Mouse (Mus musculus): ENCODE data around the gene Ccdc88c. TPM values are rescaled to one million over a fixed set of nuclear protein-coding genes. Genes with fewer than 3 reads are reported as not detected.

The Ccdc88c gene
- total RNA-seq, 2 experiments from 2014 or later: 35.9 to 40.3 TPM

DNA sequence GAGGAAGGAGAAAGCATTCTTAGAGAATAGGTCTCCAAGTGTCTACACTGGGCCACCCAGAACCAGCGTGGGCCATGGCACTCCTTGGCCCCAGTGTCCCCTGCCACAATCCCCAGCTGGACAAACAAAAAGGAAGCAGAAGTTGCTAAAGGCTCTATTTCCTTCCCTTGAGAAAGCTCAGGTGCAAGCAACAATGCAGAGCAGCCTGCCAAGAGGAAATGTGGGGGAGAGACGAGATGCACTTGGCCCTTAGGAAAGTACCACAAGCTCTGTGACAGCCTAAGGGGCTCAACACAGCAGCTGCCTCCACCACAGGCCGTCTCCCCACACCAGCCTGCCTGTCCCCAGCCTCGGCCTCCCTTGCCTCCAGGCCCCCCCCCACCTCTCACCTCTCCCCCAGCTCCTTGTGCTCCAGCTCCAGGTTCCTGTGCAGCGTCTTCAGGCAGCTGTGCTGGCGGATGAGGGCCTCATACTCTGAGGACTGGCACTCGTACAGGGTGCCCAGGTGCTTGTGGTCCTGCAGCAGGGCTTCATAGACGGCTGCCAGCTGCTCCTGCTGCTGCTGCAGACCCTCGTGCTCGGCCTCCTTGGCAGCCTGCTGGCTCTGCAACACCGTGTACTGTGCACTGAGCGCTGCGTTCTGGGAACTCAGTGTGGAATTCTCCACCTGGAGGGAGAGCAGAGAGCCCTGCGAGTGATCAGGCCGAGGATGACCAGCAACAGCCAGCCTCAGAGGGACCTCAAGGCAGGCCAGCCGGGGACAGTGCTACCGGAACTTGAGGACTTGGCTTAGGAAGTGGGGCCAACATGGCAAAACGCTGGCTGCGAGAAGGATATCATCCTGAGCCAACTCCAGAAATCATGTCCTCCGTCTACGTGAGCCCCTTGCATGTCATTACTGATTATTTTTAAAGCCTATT lies 91.2 kb downstream of the Ccdc88c start:
- peak; percentile 55 for DNase-seq
- intact Hi-C loops (cut with DNase I): loop anchor here (5.0 kb wide), 1 partner anchor 90 kb away; the partner anchor contains the start of gene Ccdc88c

DNA sequence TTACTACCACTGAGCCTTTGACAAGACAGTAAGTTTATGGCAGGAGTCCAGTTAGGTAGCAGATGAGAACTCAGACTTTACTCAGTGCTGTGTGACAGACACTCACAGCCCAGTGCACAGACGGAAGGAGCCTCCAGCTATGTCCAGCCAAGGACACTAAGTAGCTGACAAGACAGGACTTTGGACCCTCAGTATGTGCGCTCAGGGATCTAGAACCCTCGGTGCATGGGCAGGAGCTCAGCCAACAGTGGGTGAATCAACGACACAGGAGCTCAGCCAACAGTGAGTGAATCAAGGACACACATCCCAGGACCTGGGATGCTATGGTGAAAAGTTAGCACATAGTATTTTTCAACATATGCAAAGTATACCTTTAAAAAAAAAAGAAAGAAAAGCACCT lies 92.1 kb downstream of the Ccdc88c start:
- intact Hi-C loops (cut with DNase I): loop anchor here (5.0 kb wide), 1 partner anchor 91 kb away; the partner anchor contains the start of gene Ccdc88c
- no peak for DNase-seq

DNA sequence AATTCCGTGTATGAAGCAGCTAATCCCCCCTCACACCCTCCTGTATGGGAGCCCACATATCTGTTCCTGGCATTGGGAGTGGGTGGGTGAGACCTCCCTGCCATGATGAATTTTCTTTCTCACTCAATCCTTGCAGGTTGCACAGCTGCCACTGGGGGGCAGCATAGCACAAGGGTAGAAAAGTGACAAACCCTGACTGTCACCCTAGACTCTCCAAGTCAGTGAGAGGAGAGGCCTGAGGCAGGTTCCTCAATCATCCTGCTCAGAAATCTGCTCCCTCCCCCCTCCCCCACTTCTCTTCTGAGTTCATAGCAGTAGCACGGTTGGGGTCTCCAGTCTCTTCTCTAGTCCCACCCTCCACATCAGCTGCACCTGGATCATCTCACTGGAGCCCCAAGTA lies 92.7 kb downstream of the Ccdc88c start:
- intact Hi-C loops (cut with DNase I): loop anchor here (5.0 kb wide), 1 partner anchor 91 kb away; the partner anchor contains the start of gene Ccdc88c
- DNase-seq: peak; percentile 84

- DNase-seq: no peak
- intact Hi-C loops (cut with DNase I): loop anchor here (5.0 kb wide), 1 partner anchor 93 kb away; the partner anchor contains the start of gene Ccdc88c
Measured at GRCm38 (mm10) chr12:100934796-100935195, 94.1 kb downstream of the Ccdc88c start.

DNA sequence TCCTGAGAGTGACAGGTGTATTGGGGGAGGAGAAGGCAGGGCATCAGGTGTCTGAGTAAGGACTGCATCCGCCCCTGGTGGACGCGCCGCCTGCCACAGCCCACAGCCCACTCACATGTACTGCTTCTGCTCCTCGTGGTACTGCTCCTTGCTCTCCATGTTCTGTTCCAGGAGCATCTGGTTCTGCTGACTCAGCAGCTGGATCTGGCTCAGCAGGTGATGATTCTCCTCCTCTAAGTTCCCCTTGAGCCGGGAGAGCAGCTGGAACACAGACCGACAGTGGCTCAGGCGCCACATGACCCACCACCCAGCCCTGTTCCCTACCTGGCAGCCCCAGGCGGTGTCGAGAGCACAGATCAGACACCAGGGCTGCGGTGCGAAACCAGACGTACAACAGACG lies 97.2 kb downstream of the Ccdc88c start:
- intact Hi-C loops (cut with DNase I): no loop called here
- DNase-seq: no peak

DNA sequence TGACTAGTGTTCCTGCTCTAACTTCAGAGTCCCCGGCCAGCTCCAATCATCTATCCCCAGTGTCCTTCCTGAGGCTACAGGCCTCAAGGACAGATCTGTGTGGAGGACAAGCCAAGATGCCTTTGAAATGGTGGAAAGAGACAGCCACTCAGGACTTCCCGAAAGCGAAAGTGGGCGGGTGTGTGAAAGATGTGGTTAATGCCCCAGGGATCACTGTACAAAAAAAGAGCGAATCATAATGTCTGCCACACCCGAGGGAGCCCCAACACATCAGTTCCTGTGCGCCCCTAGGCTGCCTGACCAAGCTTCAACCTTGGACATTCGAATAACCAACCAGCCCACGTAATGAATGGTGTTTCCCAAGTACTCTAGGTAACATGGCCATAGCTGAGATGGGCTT lies 100.6 kb downstream of the Ccdc88c start:
- intact Hi-C loops (cut with DNase I): loop anchor here (10.0 kb wide), 1 partner anchor 763 kb away; no protein-coding TSS in a partner anchor
- no peak for DNase-seq

- intact Hi-C loops (cut with DNase I): loop anchor here (2.0 to 10.0 kb wide), 2 partner anchors 77 to 761 kb away; no protein-coding TSS in a partner anchor
- peak; percentile 52 for DNase-seq
Measured at GRCm38 (mm10) chr12:100925644-100926619, 102.9 kb downstream of the Ccdc88c start.

GRCm38 (mm10) chr12:100924646-100925339 lies 104.1 kb downstream of the Ccdc88c start:
- no peak for DNase-seq
- intact Hi-C loops (cut with DNase I): loop anchor here (2.0 to 10.0 kb wide), 2 partner anchors 76 to 760 kb away; no protein-coding TSS in a partner anchor

DNA sequence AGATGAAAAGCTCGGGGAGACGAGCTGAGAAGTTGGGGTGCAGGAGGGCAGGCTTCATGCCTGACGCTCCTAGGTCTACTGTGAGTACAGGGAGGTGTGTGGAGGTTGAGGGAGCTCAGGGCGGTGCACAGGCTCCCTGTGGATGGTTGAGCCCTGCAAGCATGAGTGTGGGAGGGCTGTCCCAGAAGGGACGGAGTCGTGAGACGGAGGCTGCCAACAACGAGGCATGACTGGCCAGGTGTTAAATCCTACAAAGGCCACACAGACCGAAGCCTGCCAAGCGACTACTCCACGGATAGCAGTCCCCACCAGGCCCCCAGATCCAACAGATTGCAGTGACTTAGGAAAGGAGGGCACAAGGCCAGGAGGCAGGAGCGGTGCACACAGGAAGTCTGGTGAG lies 118.1 kb downstream of the Ccdc88c start:
- intact Hi-C loops (cut with DNase I): no loop called here
- DNase-seq: peak; percentile 58

GRCm38 (mm10) chr12:100909765-100910164 lies 119.1 kb downstream of the Ccdc88c start:
- intact Hi-C loops (cut with DNase I): loop anchor here (5.0 kb wide), 1 partner anchor 47 kb away; no protein-coding TSS in a partner anchor
- DNase-seq: no peak

DNA sequence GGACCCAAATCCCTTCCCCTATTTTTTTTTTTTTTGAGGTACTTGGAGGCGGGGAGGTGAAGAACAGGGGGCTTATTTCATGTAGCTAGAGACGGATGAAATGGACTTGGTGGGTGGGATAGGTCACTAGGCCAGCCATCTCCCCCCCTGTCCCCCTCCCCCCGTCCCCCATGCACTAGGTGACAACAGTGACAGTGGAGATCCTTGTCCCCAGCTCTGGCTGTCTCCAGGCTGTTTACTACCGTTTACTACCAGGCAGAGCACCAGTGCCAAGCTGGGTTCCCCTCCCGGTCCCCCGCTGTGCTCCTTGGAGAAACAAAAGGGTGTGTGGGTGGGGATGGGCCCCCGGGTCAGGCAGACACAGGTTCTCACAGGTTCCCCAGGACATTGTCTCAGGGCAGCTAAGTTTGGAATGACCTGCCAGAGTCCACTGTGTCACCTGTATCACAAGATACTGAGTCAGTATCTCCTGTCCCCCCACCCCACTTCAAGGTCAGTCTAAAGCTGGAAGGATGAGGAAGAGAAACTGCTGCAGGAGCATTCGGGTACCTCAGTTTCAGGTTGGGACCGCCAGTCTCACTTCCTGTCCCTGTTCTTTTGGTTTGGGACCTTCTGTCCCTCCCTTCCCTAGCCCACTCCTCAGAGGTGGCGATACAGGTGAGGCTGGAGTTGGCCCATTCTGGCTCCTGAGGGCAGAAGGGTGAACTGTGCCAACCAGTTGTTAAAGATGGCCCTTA lies 120.4 kb downstream of the Ccdc88c start:
- intact Hi-C loops (cut with DNase I): loop anchor here (5.0 kb wide), 1 partner anchor 46 kb away; no protein-coding TSS in a partner anchor
- DNase-seq: no peak

DNA sequence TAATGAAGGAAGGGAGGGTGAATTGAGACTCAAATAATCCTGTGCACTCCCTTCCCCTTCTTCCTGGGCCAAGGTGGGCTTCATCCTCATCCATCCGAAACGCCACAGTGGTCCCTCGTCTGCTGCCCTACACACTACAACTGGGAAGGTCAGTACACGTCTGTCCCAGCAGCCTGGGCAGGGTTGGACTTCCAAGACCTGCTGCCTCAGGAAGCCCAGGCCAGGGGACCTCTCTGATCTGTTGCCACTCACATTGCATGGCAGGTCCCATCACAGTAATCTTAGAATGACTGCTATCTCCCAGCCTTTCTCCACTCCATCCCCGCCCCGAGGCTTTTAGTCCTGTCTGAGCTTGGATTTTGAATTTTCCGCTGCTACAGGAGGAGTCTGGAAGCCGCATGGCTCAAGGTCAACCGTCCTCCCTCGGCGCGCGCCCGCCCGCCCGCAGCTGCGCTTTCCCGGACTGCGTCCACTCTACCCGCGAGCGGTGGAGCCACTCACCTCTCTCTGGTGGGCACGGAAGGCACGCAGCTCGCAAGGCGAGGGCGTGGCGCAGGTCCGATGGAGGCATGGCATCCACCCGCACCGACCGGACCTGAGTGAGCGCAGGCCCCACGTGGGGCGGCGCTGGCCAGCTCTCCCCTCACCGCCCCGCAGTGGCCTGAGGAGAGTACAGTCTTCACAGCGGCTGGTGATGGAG lies 121.1 kb downstream of the Ccdc88c start, which contains the start of gene Gpr68:
Gene Gpr68, minus strand, starts transcription at position 601 of the 700 bp plus-strand sequence.
- peak; percentile 33 for DNase-seq
- intact Hi-C loops (cut with DNase I): loop anchor here (5.0 kb wide), 1 partner anchor 45 kb away; no protein-coding TSS in a partner anchor

GRCm38 (mm10) chr12:100906861-100907260 lies 122.0 kb downstream of the Ccdc88c start:
- intact Hi-C loops (cut with DNase I): loop anchor here (5.0 kb wide), 1 partner anchor 45 kb away; no protein-coding TSS in a partner anchor
- no peak for DNase-seq

- no peak for DNase-seq
- intact Hi-C loops (cut with DNase I): no loop called here
Measured at GRCm38 (mm10) chr12:100903761-100904160, 125.1 kb downstream of the Ccdc88c start.

GRCm38 (mm10) chr12:100901386-100901785 lies 127.5 kb downstream of the Ccdc88c start:
- intact Hi-C loops (cut with DNase I): no loop called here
- DNase-seq: no peak

- intact Hi-C loops (cut with DNase I): no loop called here
- DNase-seq: no peak
Measured at GRCm38 (mm10) chr12:100900901-100901300, 128.0 kb downstream of the Ccdc88c start.

GRCm38 (mm10) chr12:100899111-100899640 lies 129.7 kb downstream of the Ccdc88c start:
- no peak for DNase-seq
- intact Hi-C loops (cut with DNase I): no loop called here
